Comparison of ENCODE assay signal across 9 mouse cellular contexts in the genomic region with DNA sequence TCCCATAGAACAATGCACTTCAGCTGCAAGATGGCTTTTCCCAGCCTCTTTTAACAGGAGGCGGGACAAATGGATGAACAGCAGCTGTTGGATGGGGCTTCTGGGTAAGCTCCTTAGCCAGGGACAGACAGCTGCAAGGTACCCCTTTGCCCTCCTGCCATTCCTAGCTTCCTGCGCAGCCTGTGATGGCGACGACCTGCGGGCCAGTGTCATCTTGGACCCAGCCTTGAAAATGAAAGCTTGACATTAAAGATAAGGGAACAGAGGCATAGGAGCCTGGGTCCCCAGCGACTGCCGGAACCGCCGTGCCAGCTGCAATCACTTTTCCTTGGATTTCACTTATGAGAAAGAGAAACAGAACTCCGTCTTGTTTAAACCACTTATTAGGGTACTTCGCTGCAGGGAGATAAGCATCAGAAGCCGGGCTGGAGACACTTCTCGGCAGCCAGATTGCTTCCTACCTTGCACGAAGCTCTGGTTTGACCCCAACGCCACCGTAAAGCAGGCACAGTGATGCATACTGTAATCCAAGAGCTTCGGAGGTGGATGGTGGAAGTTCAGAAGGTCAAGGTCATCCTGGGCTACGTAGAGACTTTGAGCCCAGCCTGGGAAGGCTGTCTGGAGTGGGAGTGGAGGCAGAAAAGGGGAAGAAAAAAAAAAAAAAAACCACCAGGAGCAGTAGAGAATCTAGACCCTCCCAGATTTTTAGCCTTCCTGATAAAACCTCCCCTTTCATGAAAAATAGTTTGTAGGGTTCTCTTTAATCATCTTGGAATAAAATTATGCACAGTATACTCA. TPM values are rescaled to one million over a fixed set of nuclear protein-coding genes. Genes with fewer than 3 reads are reported as not detected.
DNase-seq lines count a peak whose midpoint lies in the region; ATAC-seq and TF ChIP-seq lines count a peak whose summit lies in the region.
"Had no signal": no experiment of that assay in that cellular context is flagged by ENCODE, and none has a peak within 500 bp of the region (broad histone marks: within the 10 kb centered on the region; RNA-seq: fewer than 3 reads in every experiment).

No protein-coding gene starts in this region.

- ATAC-seq in lung, embryonic 16.5 days (ENCODE audit: low read depth), result no peak
- ATAC-seq in intestine, embryonic 15.5 days, result peak; percentile 28; the same call in 1 of the 2 replicates
- peak; percentile 57; the same call in 1 of the 2 replicates for ATAC-seq in stomach, embryonic 16.5 days (ENCODE audit: insufficient read depth, low FRiP score)

- no peaks in the 10 kb centered on the region for H3K27me3 ChIP-seq in lung, embryonic 16.5 days (ENCODE audit: control insufficient read depth, insufficient read depth, low read depth, low read length)
- no peaks in the 10 kb centered on the region for H3K27me3 ChIP-seq in intestine, embryonic 15.5 days (replicated peaks)
- H3K27me3 ChIP-seq in stomach, embryonic 16.5 days (ENCODE audit: control insufficient read depth, insufficient read depth, low read length), result no peaks in the 10 kb centered on the region

- DNase-seq in adrenal gland, adult 2 months, result peak; percentile 33
- DNase-seq in adrenal gland, postnatal 25 days, result no peak
- DNase-seq in lung, adult 2 months, result no peak
- no peak for DNase-seq in layer of hippocampus, adult 11-12 months (ENCODE audit: low spot score)
- no peak for DNase-seq in right cerebral cortex, postnatal 36 days (ENCODE audit: low spot score in 2 of 2)
- DNase-seq: thymus, postnatal 4 days had no signal

- TF ChIP-seq POLR2A in lung, adult 2 months (IDR thresholded peaks at IDR 0.05; ENCODE audit: borderline replicate concordance, extremely low read depth, low read depth, low read length), result no peak

- no peaks in the 10 kb centered on the region for H3K36me3 ChIP-seq in lung, embryonic 16.5 days (ENCODE audit: control insufficient read depth, insufficient read depth, low read length)
- H3K36me3 ChIP-seq in intestine, embryonic 15.5 days, result no peaks in the 10 kb centered on the region
- H3K36me3 ChIP-seq in stomach, embryonic 16.5 days (ENCODE audit: control insufficient read depth, insufficient read depth, low read length), result no peaks in the 10 kb centered on the region

- H3K4me1 ChIP-seq in lung, embryonic 16.5 days (replicated peaks; ENCODE audit: control insufficient read depth, insufficient read depth, low read length), result 0 out of 2 replicates have a peak, but pooled peaks cover 5% of the 10 kb centered on the region
- peaks cover 3% of the 10 kb centered on the region; the same call in 1 of the 2 replicates for H3K4me1 ChIP-seq in lung, adult 2 months (ENCODE audit: control insufficient read depth, insufficient read depth, low read length)
- H3K4me1 ChIP-seq in intestine, embryonic 15.5 days (replicated peaks), result no peaks in the 10 kb centered on the region; the same call in 1 of the 2 replicates
- no peaks in the 10 kb centered on the region for H3K4me1 ChIP-seq in stomach, embryonic 16.5 days (ENCODE audit: control insufficient read depth, insufficient read depth, low read length)

- H3K4me2 ChIP-seq in lung, embryonic 16.5 days (ENCODE audit: low read depth, low read length), result peak overlapping the region; percentile 52
- H3K4me2 ChIP-seq in intestine, embryonic 15.5 days (replicated peaks), result peak overlapping the region; percentile 54
- peak overlapping the region; percentile 26 for H3K4me2 ChIP-seq in stomach, embryonic 16.5 days (ENCODE audit: low read depth, low read length)

- no peaks in the 10 kb centered on the region for H3K9me3 ChIP-seq in lung, embryonic 16.5 days (ENCODE audit: control insufficient read depth, low read length)
- no peaks in the 10 kb centered on the region for H3K9me3 ChIP-seq in intestine, embryonic 15.5 days
- no peaks in the 10 kb centered on the region for H3K9me3 ChIP-seq in stomach, embryonic 16.5 days (replicated peaks; ENCODE audit: control insufficient read depth, low read length)

- TF ChIP-seq CTCF in lung, adult 2 months (IDR thresholded peaks at IDR 0.05; ENCODE audit: insufficient read depth, low read length), result no peak

- no peak overlapping the region for H3K27ac ChIP-seq in lung, embryonic 16.5 days (ENCODE audit: low read length)
- 0 out of 2 replicates have a peak overlapping the region, but pooled peaks have one; percentile 8 for H3K27ac ChIP-seq in intestine, embryonic 15.5 days
- no peak overlapping the region for H3K27ac ChIP-seq in stomach, embryonic 16.5 days (ENCODE audit: low read length)

- 12% methylated on average over 18 of the region's 18 CpGs for WGBS in lung, embryonic 16.5 days
- 20% methylated on average over 18 of the region's 18 CpGs for WGBS in lung, adult 2 months
- 25% methylated on average over 18 of the region's 18 CpGs for WGBS in intestine, embryonic 15.5 days
- WGBS in stomach, embryonic 16.5 days, result 31% methylated on average over 18 of the region's 18 CpGs

- H3K9ac ChIP-seq in lung, embryonic 16.5 days (ENCODE audit: low read length), result 0 out of 2 replicates have a peak overlapping the region, but pooled peaks have one; percentile 38
- no peak overlapping the region for H3K9ac ChIP-seq in intestine, embryonic 15.5 days
- peak overlapping the region; percentile 49; the same call in 1 of the 2 replicates for H3K9ac ChIP-seq in stomach, embryonic 16.5 days (ENCODE audit: low read length)

- H3K4me3 ChIP-seq in lung, embryonic 16.5 days (ENCODE audit: low read length), result peak overlapping the region; percentile 33
- no peak overlapping the region for H3K4me3 ChIP-seq in lung, adult 2 months (replicated peaks; ENCODE audit: extremely low read depth, low read depth, low read length)
- H3K4me3 ChIP-seq in intestine, embryonic 15.5 days (replicated peaks), result peak overlapping the region; percentile 19; the same call in 1 of the 2 replicates
- H3K4me3 ChIP-seq in stomach, embryonic 16.5 days (replicated peaks; ENCODE audit: low read length), result peak overlapping the region; percentile 28

RNA-seq across cellular contexts. Expression of a gene that starts 38.1 kb away (rescaled TPM):
- total RNA-seq in adrenal gland, adult 2 months (2021), result 1 to 10 TPM; 1.5 to 1.6 TPM
- 1.6 and 2.0 TPM in 2 replicates for polyA plus RNA-seq in adrenal gland, adult 2 months (2012; rRNA removed)
- total RNA-seq in adrenal gland, postnatal 25 days (2021), result 0.86 and 1.2 TPM in 2 replicates
- polyA plus RNA-seq in lung, embryonic 16.5 days (2015; fragmentation: Nextera tagmentation; extraction: Ambion mirVana), result 7.7 and 8.8 TPM in 2 replicates
- polyA plus RNA-seq in lung, adult 2 months (2012; rRNA removed), result 0.62 and 1.2 TPM in 2 replicates
- polyA plus RNA-seq in intestine, embryonic 15.5 days (2015; fragmentation: Nextera tagmentation; extraction: Ambion mirVana), result 29.3 and 29.9 TPM in 2 replicates
- 12.1 and 14.2 TPM in 2 replicates for polyA plus RNA-seq in stomach, embryonic 16.5 days (2015; fragmentation: Nextera tagmentation; extraction: Ambion mirVana)

RNA-seq across cellular contexts. Expression of a gene that starts 54.2 kb away (rescaled TPM):
- 10 to 100 TPM; 57.4 to 62.0 TPM for total RNA-seq in adrenal gland, adult 2 months (2021)
- polyA plus RNA-seq in adrenal gland, adult 2 months (2012; rRNA removed), result 7.1 and 8.5 TPM in 2 replicates
- total RNA-seq in adrenal gland, postnatal 25 days (2021), result 76.6 and 105 TPM in 2 replicates
- 71.1 and 79.3 TPM in 2 replicates for polyA plus RNA-seq in lung, embryonic 16.5 days (2015; fragmentation: Nextera tagmentation; extraction: Ambion mirVana)
- polyA plus RNA-seq in lung, adult 2 months (2012; rRNA removed), result 17.0 and 31.9 TPM in 2 replicates
- polyA plus RNA-seq in intestine, embryonic 15.5 days (2015; fragmentation: Nextera tagmentation; extraction: Ambion mirVana), result 58.0 and 63.1 TPM in 2 replicates
- polyA plus RNA-seq in stomach, embryonic 16.5 days (2015; fragmentation: Nextera tagmentation; extraction: Ambion mirVana), result 66.8 and 74.2 TPM in 2 replicates
